Mouse (Mus musculus): ENCODE measurements around the gene Tdrd9.
A peak's percentile ranks its signal among the peaks of the same experiment; 100 is the strongest.

DNA sequence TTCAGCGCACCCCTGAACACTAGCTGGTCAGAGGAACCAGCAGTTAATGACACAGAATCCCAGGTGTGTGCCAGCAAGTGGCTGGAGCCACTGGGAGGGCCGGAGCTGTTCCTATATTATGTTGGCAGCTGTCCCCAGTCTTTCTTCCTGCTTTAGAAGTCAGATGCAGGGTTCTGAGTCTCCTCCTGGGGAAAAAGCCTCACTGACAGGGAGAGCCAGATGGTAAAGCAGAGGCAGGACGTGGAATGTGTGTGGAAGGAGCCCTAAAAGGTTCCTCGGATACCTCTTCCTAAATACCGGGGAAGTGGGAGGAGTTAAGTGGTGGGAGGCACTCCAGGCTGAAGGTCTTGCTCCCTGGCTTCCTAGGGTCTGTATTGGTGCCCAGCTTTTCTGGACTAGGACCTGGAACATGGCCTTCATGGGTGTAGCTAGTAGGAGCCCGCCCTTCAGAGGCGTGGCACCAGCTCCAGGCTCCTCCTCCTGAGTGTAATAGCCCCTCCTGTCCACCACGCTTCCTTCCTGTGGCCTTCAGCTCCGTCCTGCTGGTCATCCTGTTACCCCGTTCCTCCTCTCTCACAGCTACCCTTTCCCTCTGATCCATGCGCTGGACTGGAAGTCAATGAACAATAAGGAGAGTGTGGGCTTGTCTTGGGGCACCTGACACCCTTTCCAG, 38.2 kb upstream of the Tdrd9 start:
- TF ChIP-seq CTCF (IDR thresholded peaks at IDR 0.05) (peak; percentile 37), POLR2A (IDR thresholded peaks at IDR 0.05; ENCODE audit: insufficient read depth, low read depth, low read length) (0 out of 2 replicates have a peak, but pooled peaks have one; percentile 33)
